Mouse (Mus musculus) limb, embryonic 10.5 days (tissue): ENCODE data around the gene Olfr286. TPM values are rescaled to one million over a fixed set of nuclear protein-coding genes. Genes with fewer than 3 reads are reported as not detected.

ENCODE experiments used
- DNase-seq: peaks from one replicate; pipeline ENCODE4 v3.0.0-alpha.2; 2017; ENCODE audit warnings: low spot score
- H3K27ac ChIP-seq: fragments of 300-500 bp; sonication (generic); 2 replicates; pipeline ENCODE4 v1.5.1; 2016; ENCODE audit warnings: mild to moderate bottlenecking
- H3K27me3 ChIP-seq: fragments of 300-500 bp; sonication (generic); 2 replicates; pipeline ENCODE4 v1.6.1; 2016; ENCODE audit warnings: low read depth, mild to moderate bottlenecking; ENCODE audit not compliant: poor library complexity, severe bottlenecking
- H3K36me3 ChIP-seq: fragments of 300-500 bp; sonication (generic); 2 replicates; pipeline ENCODE4 v1.6.1; 2016; ENCODE audit warnings: mild to moderate bottlenecking, moderate library complexity
- H3K4me1 ChIP-seq: fragments of 300-500 bp; sonication (generic); 2 replicates; pipeline ENCODE4 v1.6.1; 2016
- H3K4me3 ChIP-seq: fragments of 300-500 bp; sonication (generic); 2 replicates; pipeline ENCODE4 v1.5.1; 2016; ENCODE audit warnings: mild to moderate bottlenecking, moderate library complexity
- H3K9me3 ChIP-seq: fragments of 300-500 bp; sonication (generic); replicated peaks from 2 replicates; pipeline ENCODE4 v1.6.1; 2016; ENCODE audit warnings: mild to moderate bottlenecking
- WGBS: fragments of 180-500 bp; shearing (Covaris S2); methylation state at CpG from one replicate; pipeline ENCODE4 v1.1.7; 2016; 5-methylcytosine and 5-hydroxymethylcytosine counted together
- polyA plus RNA-seq: library from polyadenylated mRNA; unstranded; fragments of >200 nt; fragmentation: Nextera tagmentation; extraction: Ambion mirVana; gene quantifications from 2 replicates; pipeline ENCODE4 v1.2.1, GENCODE M21; 2016

Olfr286 gene
- polyA plus RNA-seq, 1 experiment from 2014 or later, result not detected

DNA sequence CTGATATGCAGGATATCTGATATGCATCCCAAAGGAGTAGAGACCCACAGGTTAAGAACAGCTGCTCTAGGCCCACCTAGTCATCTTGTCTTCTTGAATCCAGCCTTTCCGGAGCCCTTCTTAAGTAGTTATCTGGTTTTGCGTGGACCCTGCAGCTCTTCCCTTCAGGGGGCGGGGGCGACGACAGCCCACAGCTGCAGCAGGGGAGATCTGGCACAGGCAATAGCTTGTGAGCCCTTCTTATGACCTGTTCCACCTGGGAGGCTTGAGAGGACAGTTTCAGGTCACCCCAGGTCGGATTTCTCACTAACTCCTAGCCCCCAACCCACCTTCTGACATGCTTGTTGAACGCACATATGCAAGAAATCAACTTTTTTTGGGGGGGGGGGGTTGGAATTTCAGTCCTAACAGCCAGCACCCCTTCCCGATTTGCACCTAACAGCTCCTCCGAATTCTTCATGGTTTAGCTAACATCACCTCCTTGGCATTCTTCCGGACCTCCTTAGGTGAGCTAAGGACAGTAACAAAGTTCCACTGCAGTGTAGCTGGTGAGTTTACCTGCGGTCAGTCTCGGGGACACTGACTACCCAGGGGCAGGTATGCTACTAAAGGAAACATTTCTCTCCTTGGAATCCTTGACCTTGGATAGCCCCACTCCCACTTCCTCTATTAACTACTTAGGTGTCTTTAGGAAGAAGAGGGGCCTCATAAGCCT lies 52.2 kb downstream of the Olfr286 start:
- Histone ChIP-seq H3K4me3 (no peak overlapping the region; the same call in 1 of the 2 replicates), H3K27ac (no peak overlapping the region), H3K36me3 (no peaks in the 10 kb centered on the region), H3K27me3 (peaks cover 16% of the 10 kb centered on the region), H3K9me3 (no peaks in the 10 kb centered on the region), H3K4me1 (peaks cover 14% of the 10 kb centered on the region)
- 68% methylated on average over 12 of the region's 12 CpGs for WGBS
- DNase-seq, result no peak

DNA sequence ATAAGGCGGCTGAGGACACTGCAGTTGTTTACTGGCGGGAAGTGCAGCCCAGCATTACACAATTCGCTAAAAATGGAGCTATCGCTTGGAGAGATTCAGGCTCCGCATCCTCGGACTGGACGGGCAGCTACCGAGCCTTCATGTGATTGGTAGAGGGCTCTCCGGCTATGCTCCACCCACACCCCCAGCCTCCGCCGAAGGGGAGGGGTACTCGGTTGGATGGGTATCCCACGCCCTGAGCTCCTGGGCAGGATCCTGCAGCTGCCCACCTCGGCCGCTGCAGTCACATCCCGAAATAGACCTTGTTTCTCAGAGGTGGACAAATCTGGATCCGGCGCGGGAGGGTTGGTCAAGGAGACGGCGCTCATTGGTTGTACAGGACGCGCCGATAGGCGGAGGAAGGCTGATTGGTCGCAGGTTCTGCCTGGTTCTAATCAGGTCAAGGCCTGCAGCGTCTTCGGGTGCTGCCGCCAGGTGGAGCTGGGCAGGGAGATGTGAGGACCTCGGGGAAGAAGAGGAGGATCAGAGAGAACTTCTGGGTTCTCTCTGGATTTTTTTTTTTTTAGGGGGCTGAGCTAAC lies 53.0 kb downstream of the Olfr286 start:
- Histone ChIP-seq H3K9me3 (no peaks in the 10 kb centered on the region), H3K4me3 (peak overlapping the region; percentile 61), H3K36me3 (no peaks in the 10 kb centered on the region), H3K27me3 (peaks cover 22% of the 10 kb centered on the region), H3K4me1 (peaks cover 14% of the 10 kb centered on the region), H3K27ac (peak overlapping the region; percentile 67)
- WGBS, result 1% methylated on average over 30 of the region's 30 CpGs
- DNase-seq, result peak; percentile 94

DNA sequence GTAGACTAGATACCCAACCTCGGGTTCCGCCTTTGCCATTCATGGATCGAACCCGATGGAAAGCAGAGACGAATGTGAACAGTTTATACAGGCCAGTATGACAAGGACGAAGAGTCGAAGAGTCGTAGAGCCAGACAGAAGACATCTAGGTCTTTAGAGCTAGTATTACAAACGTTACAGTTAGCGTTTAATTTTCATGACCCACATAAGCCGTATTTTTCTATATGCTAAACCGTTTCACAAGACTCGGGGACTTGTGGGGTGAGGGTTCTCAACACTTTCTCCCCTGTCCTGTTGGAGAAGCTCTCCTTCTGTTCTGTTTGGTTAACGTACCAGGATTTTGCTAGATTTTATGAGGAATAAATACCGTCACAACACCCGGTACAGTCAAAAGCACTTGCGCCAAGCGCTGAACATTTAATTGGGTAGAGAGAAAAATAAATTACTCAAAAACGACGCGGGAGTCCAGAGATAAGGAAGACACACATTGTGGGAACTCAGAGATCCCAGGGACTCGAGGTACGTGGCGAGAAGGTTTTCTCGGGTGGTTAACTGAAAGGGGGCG lies 53.6 kb downstream of the Olfr286 start:
- H3K36me3 ChIP-seq, result no peaks in the 10 kb centered on the region
- H3K4me3 ChIP-seq, result peak overlapping the region; percentile 61
- 6% methylated on average over 26 of the region's 26 CpGs for WGBS
- peak overlapping the region; percentile 67 for H3K27ac ChIP-seq
- peaks cover 27% of the 10 kb centered on the region for H3K27me3 ChIP-seq
- DNase-seq, result no peak
- H3K9me3 ChIP-seq, result no peaks in the 10 kb centered on the region
- peaks cover 14% of the 10 kb centered on the region for H3K4me1 ChIP-seq

DNA sequence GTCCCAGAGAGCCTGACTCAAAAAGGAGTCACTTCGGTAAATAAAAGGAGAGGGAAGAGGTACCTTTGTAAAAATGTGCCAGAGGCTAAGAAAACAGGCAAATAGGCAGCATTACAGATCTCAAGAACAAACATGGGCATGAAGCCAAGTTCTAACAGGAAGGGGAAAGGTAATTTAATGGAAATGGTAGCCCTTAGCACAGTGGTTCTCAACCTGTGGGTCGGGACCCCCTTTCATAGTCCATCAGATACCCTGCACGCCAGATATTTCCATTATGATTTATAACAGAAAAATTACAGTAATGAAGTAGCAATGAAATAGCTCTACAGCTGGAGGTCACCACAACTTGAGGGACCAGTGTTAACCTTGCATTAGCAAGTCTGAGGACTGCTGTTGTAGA lies 56.9 kb downstream of the Olfr286 start:
- Histone ChIP-seq H3K27ac (no peak overlapping the region), H3K4me1 (peaks cover 14% of the 10 kb centered on the region), H3K36me3 (no peaks in the 10 kb centered on the region), H3K27me3 (peaks cover 52% of the 10 kb centered on the region), H3K4me3 (no peak overlapping the region), H3K9me3 (no peaks in the 10 kb centered on the region)
- no peak for DNase-seq
- WGBS, result 77% methylated on average over 3 of the region's 3 CpGs

Other genes starting within 250 kb of the Olfr286 start
- gene Col2a1, start 229.8 kb downstream of the Olfr286 start, polyA plus RNA-seq, result 72.8 and 186 TPM in 2 replicates
- 36.3 and 42.9 TPM in 2 replicates for gene Pfkm, start 141.9 kb downstream of the Olfr286 start, polyA plus RNA-seq
- 46.8 and 51.6 TPM in 2 replicates for gene Senp1, start 140.7 kb downstream of the Olfr286 start, polyA plus RNA-seq
- 36.1 and 40.4 TPM in 2 replicates for gene Asb8, start 68.8 kb downstream of the Olfr286 start, polyA plus RNA-seq
- 0.11 and 0.33 TPM in 2 replicates for gene Ccdc184, start 67.3 kb downstream of the Olfr286 start, polyA plus RNA-seq
- not detected in 2 replicates for gene Olfr288, start 38.9 kb downstream of the Olfr286 start, polyA plus RNA-seq
- gene Gm44579, start 13.5 kb downstream of the Olfr286 start, polyA plus RNA-seq, result not detected in 2 replicates
- not detected in 2 replicates for gene Olfr287, start 13.4 kb downstream of the Olfr286 start, polyA plus RNA-seq
- not detected in 2 replicates for gene H1fnt, start 22.8 kb upstream of the Olfr286 start, polyA plus RNA-seq
- 0.08 and 0.11 TPM in 2 replicates for gene Zfp641, start 61.7 kb upstream of the Olfr286 start, polyA plus RNA-seq
- not detected in 2 replicates for gene Olfr285, start 82.9 kb upstream of the Olfr286 start, polyA plus RNA-seq
- gene Olfr284, start 106.5 kb upstream of the Olfr286 start, polyA plus RNA-seq, result not detected in 2 replicates
- not detected in 2 replicates for gene Olfr283, start 146.5 kb upstream of the Olfr286 start, polyA plus RNA-seq
- gene Olfr282, start 196.8 kb upstream of the Olfr286 start, polyA plus RNA-seq, result not detected in 2 replicates
- gene Olfr281, start 218.1 kb upstream of the Olfr286 start, polyA plus RNA-seq, result not detected in 2 replicates
- not detected in 2 replicates for gene OR5BS1P, start 235.4 kb upstream of the Olfr286 start, polyA plus RNA-seq
- gene Lalba, start 248.3 kb upstream of the Olfr286 start, polyA plus RNA-seq, result 0.25 and 0.67 TPM in 2 replicates